In the genomic region with DNA sequence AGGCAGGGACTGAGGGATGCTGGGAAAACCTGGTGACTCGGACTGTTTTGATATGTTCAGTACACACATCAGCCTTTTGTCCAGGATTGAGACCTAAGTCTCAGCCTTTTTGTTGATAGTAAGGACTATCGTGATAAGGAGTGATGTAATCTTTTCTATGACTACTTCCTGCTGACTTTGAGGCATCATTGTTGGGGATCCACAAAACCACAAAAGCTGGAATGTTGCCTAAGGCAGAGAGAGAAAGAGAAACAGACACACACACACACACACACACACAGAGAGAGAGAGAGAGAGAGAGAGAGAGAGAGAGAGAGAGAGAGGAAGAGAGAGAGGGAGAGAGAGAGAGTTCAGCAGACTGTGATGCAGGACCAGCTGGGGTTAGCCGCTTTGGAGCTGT, we compare ENCODE assay signal across 27 mouse cellular contexts. TPM values are rescaled to one million over a fixed set of nuclear protein-coding genes. Genes with fewer than 3 reads are reported as not detected.
DNase-seq lines count a peak whose midpoint lies in the region; ATAC-seq and TF ChIP-seq lines count a peak whose summit lies in the region.
"Had no signal": no experiment of that assay in that cellular context is flagged by ENCODE, and none has a peak within 500 bp of the region (broad histone marks: within the 10 kb centered on the region; RNA-seq: fewer than 3 reads in every experiment).

No protein-coding gene starts in this region.

- TF ChIP-seq RAD21 in CH12.LX (IDR thresholded peaks at IDR 0.05; ENCODE audit: low read depth, low read length): no peak

- no peak for TF ChIP-seq POLR2A in CH12.LX (IDR thresholded peaks at IDR 0.05; ENCODE audit: low read depth, low read length)

- in situ Hi-C loops in CH12.LX (cut with MboI; ENCODE audit: low pct_ligation_motif_present, low pct_unique_long_range_greater_than_20kb, low sequenced_read_pairs): no loop called here

- peak; percentile 35; the same call in 1 of the 2 replicates for ATAC-seq in granulocyte monocyte progenitor cell, adult 5-6 weeks (replicated peaks; ENCODE audit: poor library complexity, severe bottlenecking)
- ATAC-seq in hindbrain, embryonic 13.5 days (ENCODE audit: low FRiP score): no peak
- ATAC-seq: CD4-positive, CD25-positive, alpha-beta regulatory T cell, adult 4 months; forebrain, embryonic 16.5 days; hindbrain, postnatal 0 days had no signal

- no peak overlapping the region for H3K9ac ChIP-seq in CH12.LX (ENCODE audit: insufficient read depth, low read depth)
- no peak overlapping the region for H3K9ac ChIP-seq in hindbrain, embryonic 13.5 days
- H3K9ac ChIP-seq: embryonic facial prominence, embryonic 12.5 days; forebrain, embryonic 12.5 days; heart, embryonic 13.5 days had no signal

- dilution Hi-C loops in CH12.LX (cut with MboI; ENCODE audit: extremely low pct_ligation_motif_present, extremely low pct_unique_long_range_greater_than_20kb, low sequenced_read_pairs): no loop called here

- peaks cover 26 to 43% of the 10 kb centered on the region in 2 experiments for H3K4me1 ChIP-seq in CH12.LX (ENCODE audit: control insufficient read depth in 1 of 2, insufficient read depth in 2 of 2)
- no peaks in the 10 kb centered on the region for H3K4me1 ChIP-seq in hindbrain, embryonic 13.5 days (replicated peaks)
- H3K4me1 ChIP-seq: embryonic facial prominence, embryonic 12.5 days; heart, embryonic 13.5 days had no signal

- TF ChIP-seq EP300 in CH12.LX (IDR thresholded peaks at IDR 0.05; ENCODE audit: low read length): no peak

- no peak for TF ChIP-seq CTCF in CH12.LX (conservative IDR thresholded peaks at IDR 0.05 in 1 of 2, IDR thresholded peaks at IDR 0.05 in 1 of 2; ENCODE audit: low read depth in 2 of 2, low read length in 2 of 2)

- H3K36me3 ChIP-seq in CH12.LX (replicated peaks in 1 of 2; ENCODE audit: control insufficient read depth in 1 of 2, insufficient read depth in 1 of 2, low read length in 1 of 2): peaks cover 0 to 5% of the 10 kb centered on the region in 2 experiments
- no peaks in the 10 kb centered on the region for H3K36me3 ChIP-seq in hindbrain, embryonic 13.5 days
- H3K36me3 ChIP-seq: embryonic facial prominence, embryonic 12.5 days; forebrain, embryonic 12.5 days; heart, embryonic 13.5 days had no signal

- no peak overlapping the region for H3K4me2 ChIP-seq in CH12.LX (ENCODE audit: insufficient read depth, low read depth, poor library complexity, severe bottlenecking)
- no peak overlapping the region for H3K4me2 ChIP-seq in hindbrain, embryonic 13.5 days
- H3K4me2 ChIP-seq: embryonic facial prominence, embryonic 12.5 days; forebrain, embryonic 12.5 days; heart, embryonic 13.5 days had no signal

- peak; percentile 29 for DNase-seq in kidney, postnatal 10 days
- no peak for DNase-seq in kidney, adult 8-10 months
- DNase-seq in 3T3-L1 (ENCODE audit: low read depth, low spot score) (peak; percentile 64), CH12.LX (ENCODE audit: extremely low read depth) (no peak)
- no peak for DNase-seq in retina, embryonic 14.5 days (ENCODE audit: low spot score)
- no peak for DNase-seq in testis, postnatal 10 days (ENCODE audit: low spot score)
- DNase-seq: adrenal gland, adult 8-10 months; adrenal gland, postnatal 36 days; B cell, adult 2 months; cerebellum, adult 11 months; cerebellum, adult 8-10 months; cerebellum, postnatal 14 days; embryo, embryonic 11 days; gastrocnemius, postnatal 10 days; heart, adult 2 months; heart, postnatal 36 days had no signal

- peak overlapping the region; percentile 57; the same call in 1 of the 2 replicates for H3K27ac ChIP-seq in CH12.LX (ENCODE audit: insufficient read depth, low read depth)
- H3K27ac ChIP-seq in hindbrain, embryonic 13.5 days: no peak overlapping the region
- H3K27ac ChIP-seq: embryonic facial prominence, embryonic 12.5 days; forebrain, embryonic 12.5 days; heart, adult 2 months; heart, embryonic 13.5 days; hindbrain, postnatal 0 days had no signal

- H3K4me3 ChIP-seq in CH12.LX (replicated peaks in 1 of 3; ENCODE audit: low read depth in 2 of 3, low read length in 2 of 3, poor library complexity in 1 of 3): no peak overlapping the region
- H3K4me3 ChIP-seq in hindbrain, embryonic 13.5 days: no peak overlapping the region
- H3K4me3 ChIP-seq: embryonic facial prominence, embryonic 12.5 days; forebrain, embryonic 12.5 days; heart, adult 2 months; heart, embryonic 13.5 days had no signal

- peaks cover 15% of the 10 kb centered on the region for H3K79me2 ChIP-seq in CH12.LX (replicated peaks; ENCODE audit: control insufficient read depth, extremely low read depth, insufficient read depth, poor library complexity, severe bottlenecking)

- no peaks in the 10 kb centered on the region for H3K27me3 ChIP-seq in CH12.LX (replicated peaks)
- peaks cover 3% of the 10 kb centered on the region; the same call in 1 of the 2 replicates for H3K27me3 ChIP-seq in hindbrain, embryonic 13.5 days
- H3K27me3 ChIP-seq: embryonic facial prominence, embryonic 12.5 days; forebrain, embryonic 12.5 days had no signal

- 79% methylated on average over 3 of the region's 3 CpGs for WGBS in hindbrain, embryonic 13.5 days

- peaks cover 13% of the 10 kb centered on the region for H3K9me3 ChIP-seq in CH12.LX (replicated peaks; ENCODE audit: low read length)
- H3K9me3 ChIP-seq in hindbrain, embryonic 13.5 days: no peaks in the 10 kb centered on the region
- H3K9me3 ChIP-seq: embryonic facial prominence, embryonic 12.5 days; forebrain, embryonic 12.5 days; heart, embryonic 13.5 days had no signal

TF ChIP-seq in CH12.LX, 34 proteins besides CTCF, POLR2A, EP300 and RAD21 (continues in another document):
- TF ChIP-seq UBTF (IDR thresholded peaks at IDR 0.05; ENCODE audit: low read depth, low read length): no peak
- no peak for TF ChIP-seq ZNF384 (IDR thresholded peaks at IDR 0.05; ENCODE audit: low read depth, low read length)
- TF ChIP-seq NRF1 (IDR thresholded peaks at IDR 0.05; ENCODE audit: low read depth, low read length): no peak
- no peak for TF ChIP-seq HCFC1 (IDR thresholded peaks at IDR 0.05; ENCODE audit: low read depth, low read length)
- no peak for TF ChIP-seq BHLHE40 (IDR thresholded peaks at IDR 0.05; ENCODE audit: low read depth, low read length)
- no peak for TF ChIP-seq ZC3H11A (IDR thresholded peaks at IDR 0.05; ENCODE audit: low read depth, low read length)
- TF ChIP-seq JUND (conservative IDR thresholded peaks at IDR 0.05; ENCODE audit: low read depth, low read length): no peak
- no peak for TF ChIP-seq TCF12 (IDR thresholded peaks at IDR 0.05; ENCODE audit: low read depth, low read length)
- TF ChIP-seq MAFK (IDR thresholded peaks at IDR 0.05; ENCODE audit: insufficient replicate concordance, low read length): no peak
- TF ChIP-seq GABPA (IDR thresholded peaks at IDR 0.05; ENCODE audit: insufficient replicate concordance, low read depth, low read length): no peak
- TF ChIP-seq RCOR1 (conservative IDR thresholded peaks at IDR 0.05; ENCODE audit: low read depth, low read length): no peak
- no peak for TF ChIP-seq POLR2AphosphoS2 (IDR thresholded peaks at IDR 0.05; ENCODE audit: low read depth, low read length)
- no peak for TF ChIP-seq JUN (IDR thresholded peaks at IDR 0.05; ENCODE audit: insufficient read depth, low read depth, low read length)
- no peak for TF ChIP-seq CHD1 (IDR thresholded peaks at IDR 0.05; ENCODE audit: low read depth, low read length)
- TF ChIP-seq MEF2A (IDR thresholded peaks at IDR 0.05; ENCODE audit: borderline replicate concordance, low read depth, low read length): no peak
- TF ChIP-seq MXI1 (IDR thresholded peaks at IDR 0.05; ENCODE audit: low read depth, low read length): no peak
- no peak for TF ChIP-seq MAX (IDR thresholded peaks at IDR 0.05; ENCODE audit: low read length)
- no peak for TF ChIP-seq IRF4 (IDR thresholded peaks at IDR 0.05; ENCODE audit: low read depth, low read length)

RNA-seq across cellular contexts. Expression of a gene that starts 3.8 kb away (rescaled TPM):
- 132 and 143 TPM in 2 replicates for total RNA-seq in CH12.LX (2012; rRNA removed)
- 139 and 141 TPM in 2 replicates for total RNA-seq in CH12.LX (2014; rRNA removed)
- 199 and 234 TPM in 2 replicates for polyA plus RNA-seq in CH12.LX (2012; ENCODE audit: insufficient read length, low read depth)
- not detected in 2 replicates for total RNA-seq in granulocyte monocyte progenitor cell, adult 5-6 weeks (2014; fragmentation: Nextera tagmentation)
- total RNA-seq in granulocyte monocyte progenitor cell, adult 5-6 weeks (2017): 0.09 TPM in 1 of 2 replicates, not detected in the other
- polyA plus RNA-seq in hindbrain, embryonic 13.5 days (2015; fragmentation: Nextera tagmentation; extraction: Ambion mirVana): 0.06 TPM in 1 of 2 replicates, not detected in the other
- total RNA-seq: MEL had no signal
- polyA plus RNA-seq: embryonic facial prominence, embryonic 12.5 days; forebrain, embryonic 12.5 days; forebrain, embryonic 16.5 days; heart, embryonic 13.5 days; hindbrain, embryonic 11.5 days; intestine, embryonic 14.5 days had no signal

RNA-seq across cellular contexts. Expression of a gene that starts 10.1 kb away (rescaled TPM):
- total RNA-seq in CH12.LX (2012; rRNA removed) (38.5 and 40.3 TPM in 2 replicates), CH12.LX (2014; rRNA removed) (35.7 and 42.6 TPM in 2 replicates)
- 33.7 and 36.6 TPM in 2 replicates for polyA plus RNA-seq in CH12.LX (2012; ENCODE audit: insufficient read length, low read depth)
- 11.3 and 16.2 TPM in 2 replicates for total RNA-seq in granulocyte monocyte progenitor cell, adult 5-6 weeks (2014; fragmentation: Nextera tagmentation)
- 12.3 and 16.9 TPM in 2 replicates for total RNA-seq in granulocyte monocyte progenitor cell, adult 5-6 weeks (2017)
- polyA plus RNA-seq in hindbrain, embryonic 13.5 days (2015; fragmentation: Nextera tagmentation; extraction: Ambion mirVana): 24.3 and 26.8 TPM in 2 replicates

RNA-seq across cellular contexts. Expression of a gene that starts 22.0 kb away (rescaled TPM):
- total RNA-seq in CH12.LX (2012; rRNA removed) (7.8 and 8.8 TPM in 2 replicates), CH12.LX (2014; rRNA removed) (15.0 and 16.8 TPM in 2 replicates)
- polyA plus RNA-seq in CH12.LX (2012; ENCODE audit: insufficient read length, low read depth): 13.0 and 13.9 TPM in 2 replicates
- total RNA-seq in granulocyte monocyte progenitor cell, adult 5-6 weeks (2014; fragmentation: Nextera tagmentation): 11.7 and 14.8 TPM in 2 replicates
- total RNA-seq in granulocyte monocyte progenitor cell, adult 5-6 weeks (2017): 14.6 and 15.9 TPM in 2 replicates
- 3.1 and 3.2 TPM in 2 replicates for polyA plus RNA-seq in hindbrain, embryonic 13.5 days (2015; fragmentation: Nextera tagmentation; extraction: Ambion mirVana)

RNA-seq across cellular contexts. Expression of a gene that starts 41.2 kb away (rescaled TPM):
- total RNA-seq in CH12.LX (2012; rRNA removed) (38.4 and 42.6 TPM in 2 replicates), CH12.LX (2014; rRNA removed) (36.4 and 45.3 TPM in 2 replicates)
- 37.8 and 61.7 TPM in 2 replicates for polyA plus RNA-seq in CH12.LX (2012; ENCODE audit: insufficient read length, low read depth)
- 9.2 and 24.8 TPM in 2 replicates for total RNA-seq in granulocyte monocyte progenitor cell, adult 5-6 weeks (2014; fragmentation: Nextera tagmentation)
- 11.5 and 14.7 TPM in 2 replicates for total RNA-seq in granulocyte monocyte progenitor cell, adult 5-6 weeks (2017)
- polyA plus RNA-seq in hindbrain, embryonic 13.5 days (2015; fragmentation: Nextera tagmentation; extraction: Ambion mirVana): 77.5 and 79.9 TPM in 2 replicates

RNA-seq across cellular contexts. Expression of a gene that starts 44.4 kb away (rescaled TPM):
- total RNA-seq in CH12.LX (2012; rRNA removed) (0.25 and 0.38 TPM in 2 replicates), CH12.LX (2014; rRNA removed) (not detected in 2 replicates)
- polyA plus RNA-seq in CH12.LX (2012; ENCODE audit: insufficient read length, low read depth): 0.74 and 0.75 TPM in 2 replicates
- 0.62 TPM in 1 of 2 replicates, not detected in the other for total RNA-seq in granulocyte monocyte progenitor cell, adult 5-6 weeks (2014; fragmentation: Nextera tagmentation)
- not detected in 2 replicates for total RNA-seq in granulocyte monocyte progenitor cell, adult 5-6 weeks (2017)
- polyA plus RNA-seq in hindbrain, embryonic 13.5 days (2015; fragmentation: Nextera tagmentation; extraction: Ambion mirVana): 1.5 and 4.1 TPM in 2 replicates

Comparison
In these comparisons a context has a peak if more than half of its experiments do, and no peak if none do; other contexts are left out.
1. DNase-seq: peak in kidney, postnatal 10 days (single experiment) and 3T3-L1 (single experiment); none in kidney, adult 8-10 months (0 of 2), CH12.LX (single experiment), retina, embryonic 14.5 days (single experiment) and testis, postnatal 10 days (single experiment).
2. RNA of a gene that starts 3.8 kb away (total RNA-seq): 132 to 143 TPM in CH12.LX; 0.09 TPM in granulocyte monocyte progenitor cell, adult 5-6 weeks; every median in the first group is over 100 times any median in the second.